ENCODE assay signal across 9 mouse cellular contexts in the genomic region with DNA sequence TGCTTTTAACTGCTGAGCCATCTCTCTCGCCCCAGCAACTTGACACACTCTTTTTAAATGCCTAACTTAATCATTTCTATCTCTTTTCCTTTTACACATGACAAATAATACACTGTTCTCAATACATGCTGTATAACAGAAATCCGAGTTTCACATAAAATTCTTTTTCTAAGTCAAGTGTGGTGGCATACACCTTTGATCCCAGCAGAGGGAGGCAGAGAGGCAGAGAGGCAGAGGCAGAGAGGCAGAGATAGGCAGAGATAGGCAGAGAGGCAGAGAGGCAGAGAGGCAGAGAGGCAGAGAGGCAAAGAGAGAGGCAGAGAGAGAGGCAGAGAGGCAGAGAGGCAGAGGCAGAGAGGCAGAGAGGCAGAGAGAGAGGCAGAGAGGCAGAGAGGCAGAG. TPM values are rescaled to one million over a fixed set of nuclear protein-coding genes. Genes with fewer than 3 reads are reported as not detected.
DNase-seq lines count a peak whose midpoint lies in the region; ATAC-seq and TF ChIP-seq lines count a peak whose summit lies in the region.
"Not testable (repeated sequence)": the region's sequence is repeated elsewhere in the genome, so short reads cannot be mapped to it uniquely, and the experiment has no call there.
"Had no signal": no experiment of that assay in that cellular context is flagged by ENCODE, and none has a peak within 500 bp of the region (broad histone marks: within the 10 kb centered on the region; RNA-seq: fewer than 3 reads in every experiment).

No protein-coding gene starts in this region.

- H3K4me1 ChIP-seq in heart, postnatal 0 days (ENCODE audit: control insufficient read depth, insufficient read depth), result not testable (repeated sequence)

- TF ChIP-seq EP300 in heart, postnatal 0 days (IDR thresholded peaks at IDR 0.05; ENCODE audit: low read depth), result not testable (repeated sequence)

- not testable (repeated sequence) for H3K9me3 ChIP-seq in heart, postnatal 0 days (replicated peaks; ENCODE audit: control insufficient read depth, low read length)

- DNase-seq in 416B (ENCODE audit: low read depth) (peak; percentile 45), NIH3T3 (ENCODE audit: low read depth) (peak; percentile 66)
- peak; percentile 10 for DNase-seq in c-Kit-positive CD71-negative TER-119-negative erythroid progenitor cells, embryonic 14.5 days (ENCODE audit: low read depth)
- DNase-seq in embryo, embryonic 10.5 days (ENCODE audit: low spot score), result peak; percentile 7
- not testable (repeated sequence) for DNase-seq in heart, postnatal 0 days (ENCODE audit: low spot score)
- DNase-seq in left cerebral cortex, adult 2 months (ENCODE audit: extremely low spot score in 1 of 2, low spot score in 2 of 2), result peak in 1 of 2 experiments; percentile 14
- DNase-seq in thymus, postnatal 14 days, result peak; percentile 34

- H3K4me3 ChIP-seq in heart, postnatal 0 days (ENCODE audit: low read depth, low read length); left cerebral cortex, adult 2 months: not testable (repeated sequence)

- H3K4me2 ChIP-seq in heart, postnatal 0 days (ENCODE audit: low read depth, low read length), result not testable (repeated sequence)

- not testable (repeated sequence) for ATAC-seq in heart, postnatal 0 days (ENCODE audit: insufficient read depth, low read depth)
- peak; percentile 89 for ATAC-seq in megakaryocyte-erythroid progenitor cell, adult 5-6 weeks (replicated peaks; ENCODE audit: low FRiP score, low TSS enrichment, poor library complexity, severe bottlenecking)

- H3K36me3 ChIP-seq in heart, postnatal 0 days (replicated peaks; ENCODE audit: control insufficient read depth, insufficient read depth, low read length), result peaks cover 89% of the 10 kb centered on the region

- peak; percentile 50 for TF ChIP-seq CTCF in heart, postnatal 0 days (IDR thresholded peaks at IDR 0.05; ENCODE audit: low read depth)
- peak; percentile 41 for TF ChIP-seq CTCF in left cerebral cortex, adult 2 months (IDR thresholded peaks at IDR 0.05)

- H3K27me3 ChIP-seq in heart, postnatal 0 days (ENCODE audit: control insufficient read depth, insufficient read depth, low read length), result not testable (repeated sequence)

- WGBS in heart, postnatal 0 days, result 68% methylated on average over 2 of the region's 2 CpGs

- H3K27ac ChIP-seq in heart, postnatal 0 days (ENCODE audit: low read depth); left cerebral cortex, adult 2 months: not testable (repeated sequence)

- intact Hi-C loops in left cerebral cortex, adult 2 months (cut with DNase I), result not testable (repeated sequence)

- H3K9ac ChIP-seq in heart, postnatal 0 days (replicated peaks; ENCODE audit: low read depth, low read length), result not testable (repeated sequence)

RNA-seq across cellular contexts. Expression of a gene that starts 31.7 kb away (rescaled TPM):
- 1.3 and 4.8 TPM in 2 replicates for total RNA-seq in heart, postnatal 0 days (2014; rRNA removed; ENCODE audit: low replicate concordance)
- 6.1 and 8.3 TPM in 2 replicates for polyA plus RNA-seq in heart, postnatal 0 days (2015; fragmentation: Nextera tagmentation; extraction: Ambion mirVana)
- total RNA-seq in left cerebral cortex, adult 2 months (2021), result under 1 TPM in 1 of 2 experiments, not detected in 1; 0.12 TPM
- 26.3 and 27.9 TPM in 2 replicates for total RNA-seq in megakaryocyte-erythroid progenitor cell, adult 5-6 weeks (2014; fragmentation: Nextera tagmentation)
- 44.7 and 58.5 TPM in 2 replicates for total RNA-seq in megakaryocyte-erythroid progenitor cell, adult 5-6 weeks (2017)
- polyA plus RNA-seq: adrenal gland, adult 2 months had no signal
